Mouse (Mus musculus) megakaryocyte, embryonic 14.5 days (primary cell): ENCODE results near the gene Lims1.

ENCODE experiments used
- FLI1 ChIP-seq: IDR thresholded peaks from 2 replicates; pipeline ENCODE4 v1.6.1; 2012; ENCODE audit warnings: low read length, inconsistent platforms, mixed read lengths
- GATA1 ChIP-seq: IDR thresholded peaks from 3 replicates; pipeline ENCODE4 v1.6.1; 2012; ENCODE audit warnings: mixed read lengths, low read length, inconsistent platforms, borderline replicate concordance

- TF ChIP-seq GATA1 (no peak), FLI1 (no peak)
Observed at GRCm38 (mm10) chr10:58295605-58296004, 27.7 kb upstream of the Lims1 start.
